Mouse (Mus musculus) brown adipose tissue, adult 24 weeks (tissue): Measurements from ENCODE around the gene Cdyl2. TPM values are rescaled to one million over a fixed set of nuclear protein-coding genes. Genes with fewer than 3 reads are reported as not detected.

Source experiments
- H3K27ac ChIP-seq: fragments of 200-500 bp; replicated peaks from 2 replicates; pipeline ENCODE4 v1.5.1; 2012; ENCODE audit warnings: low read depth, mild to moderate bottlenecking, low read length
- H3K4me1 ChIP-seq: fragments of 200-500 bp; 2 replicates; pipeline ENCODE4 v1.6.1; 2012; ENCODE audit warnings: low read length, mixed read lengths; ENCODE audit not compliant: control insufficient read depth, insufficient read depth, insufficient read length
- H3K4me3 ChIP-seq: fragments of 200-500 bp; 2 replicates; pipeline ENCODE4 v1.5.1; 2012; ENCODE audit warnings: low read depth, mild to moderate bottlenecking, low read length, moderate library complexity; ENCODE audit not compliant: insufficient read depth
- polyA plus RNA-seq: library from polyadenylated mRNA; stranded (reverse); fragments of >200 nt; gene quantifications from 2 replicates; pipeline ENCODE4 v1.2.4, GENCODE M21; 2012; ENCODE audit not compliant: missing spikeins, insufficient read depth, insufficient read length

Cdyl2 gene
- polyA plus RNA-seq, 1 experiment: 3.6 TPM

DNA sequence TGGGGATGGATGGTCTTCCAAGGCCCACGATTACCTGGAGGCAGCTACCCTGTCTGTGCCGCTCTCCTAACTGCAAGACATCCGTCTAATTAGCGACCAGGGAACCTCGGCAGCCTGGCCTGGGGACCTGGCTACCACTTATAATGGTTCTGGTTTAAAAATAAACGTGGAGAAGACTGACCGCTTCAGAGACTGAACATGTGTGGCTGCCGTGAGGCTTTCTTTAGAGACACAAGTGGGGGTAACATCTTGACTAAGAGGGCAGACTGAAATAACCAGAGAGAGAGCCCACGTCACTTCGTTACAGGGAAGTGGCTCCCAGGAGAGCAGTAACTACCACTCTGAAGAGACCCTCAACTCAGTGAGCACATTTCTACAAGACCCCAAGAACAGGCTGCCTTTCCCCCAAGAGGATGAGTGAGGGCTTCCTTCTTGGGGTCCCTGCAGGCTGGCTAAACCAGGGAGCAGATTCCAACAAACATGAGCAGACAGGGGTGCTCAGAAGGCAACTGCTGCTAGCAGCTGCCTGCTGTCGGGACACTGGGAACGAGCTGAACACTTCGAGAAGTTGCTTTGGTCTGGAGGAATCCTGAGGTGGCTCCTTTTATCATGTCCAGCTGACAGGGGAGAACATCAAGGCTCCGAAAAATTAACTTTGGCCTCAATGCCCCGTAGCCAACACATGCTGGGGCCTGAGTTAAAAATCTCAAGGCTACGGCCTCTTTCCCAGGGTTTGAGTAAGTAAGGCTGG lies 82.6 kb downstream of the Cdyl2 start:
- Histone ChIP-seq H3K4me3 (no peak overlapping the region), H3K4me1 (no peaks in the 10 kb centered on the region), H3K27ac (no peak overlapping the region)

- no peaks in the 10 kb centered on the region for H3K4me1 ChIP-seq
- H3K27ac ChIP-seq: no peak overlapping the region
- H3K4me3 ChIP-seq: no peak overlapping the region
Observed at GRCm38 (mm10) chr8:116645376-116645775, 87.4 kb downstream of the Cdyl2 start.

GRCm38 (mm10) chr8:116640925-116641324 lies 91.9 kb downstream of the Cdyl2 start:
- Histone ChIP-seq H3K4me3 (no peak overlapping the region), H3K27ac (no peak overlapping the region), H3K4me1 (no peaks in the 10 kb centered on the region)

DNA sequence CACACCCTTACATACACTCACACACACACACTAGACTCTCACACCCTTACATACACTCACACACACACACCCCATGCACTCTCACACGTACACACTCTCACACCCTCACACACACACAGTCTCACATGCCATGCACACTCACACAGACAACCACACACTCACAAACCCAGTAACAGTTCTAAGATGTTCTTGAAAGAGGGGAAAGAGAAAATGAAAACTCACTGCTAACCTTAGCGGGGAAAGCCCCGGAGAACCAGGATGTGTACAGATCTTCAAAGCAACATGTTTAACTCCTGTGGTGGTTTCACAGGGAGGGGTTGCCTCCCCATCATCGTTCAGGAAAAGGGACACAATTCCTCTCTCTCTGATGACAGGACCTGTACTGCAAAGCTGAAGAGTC lies 94.8 kb downstream of the Cdyl2 start:
- Histone ChIP-seq H3K4me3 (no peak overlapping the region), H3K27ac (no peak overlapping the region), H3K4me1 (no peaks in the 10 kb centered on the region)

GRCm38 (mm10) chr8:116637193-116637592 lies 95.6 kb downstream of the Cdyl2 start:
- Histone ChIP-seq H3K4me3 (no peak overlapping the region), H3K4me1 (no peaks in the 10 kb centered on the region), H3K27ac (no peak overlapping the region)

DNA sequence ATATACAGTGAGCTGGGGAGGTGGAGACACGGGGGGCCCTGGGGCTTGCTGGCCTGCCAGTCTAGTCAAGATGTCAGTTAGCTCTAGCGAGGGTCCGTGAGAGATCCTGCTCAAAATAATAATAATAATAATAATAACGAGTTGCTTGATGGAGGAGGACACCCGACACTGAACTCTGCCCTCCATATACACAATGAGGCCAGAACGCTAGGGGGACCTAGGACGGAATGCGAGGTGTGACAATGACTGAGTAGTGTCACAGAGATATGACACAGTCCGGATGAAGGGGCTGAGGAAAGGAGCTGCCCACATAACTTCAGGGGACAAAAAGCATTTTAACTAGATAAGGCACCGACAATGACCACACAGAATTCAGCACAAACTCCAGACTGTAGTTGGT lies 96.4 kb downstream of the Cdyl2 start:
- Histone ChIP-seq H3K4me1 (no peaks in the 10 kb centered on the region), H3K4me3 (no peak overlapping the region), H3K27ac (no peak overlapping the region)

DNA sequence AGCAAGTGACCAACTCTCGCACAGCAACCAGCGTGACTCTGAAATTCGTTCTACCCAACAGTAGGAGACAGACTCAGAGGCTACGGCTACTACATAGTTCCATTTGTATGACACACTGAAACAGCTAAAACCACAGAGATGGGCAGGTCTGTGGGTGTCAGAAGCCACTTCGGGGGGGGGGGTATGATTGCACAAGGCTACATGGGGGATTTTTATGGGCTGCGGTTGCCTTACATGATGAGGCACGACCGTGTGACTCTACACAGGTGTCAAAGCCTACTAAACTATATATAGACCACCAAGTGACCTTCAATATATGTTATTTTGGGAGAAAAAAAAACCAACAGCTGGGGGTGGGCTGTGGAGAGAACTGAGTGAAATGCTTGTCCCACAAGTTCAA lies 96.8 kb downstream of the Cdyl2 start:
- H3K4me3 ChIP-seq: no peak overlapping the region
- no peaks in the 10 kb centered on the region for H3K4me1 ChIP-seq
- H3K27ac ChIP-seq: no peak overlapping the region

- Histone ChIP-seq H3K27ac (no peak overlapping the region), H3K4me3 (no peak overlapping the region), H3K4me1 (no peaks in the 10 kb centered on the region; the same call in 1 of the 2 replicates)
Observed at GRCm38 (mm10) chr8:116635261-116635660, 97.5 kb downstream of the Cdyl2 start.

- peaks cover 4% of the 10 kb centered on the region for H3K4me1 ChIP-seq
- H3K4me3 ChIP-seq: no peak overlapping the region
- H3K27ac ChIP-seq: no peak overlapping the region
Observed at GRCm38 (mm10) chr8:116634436-116634835, 98.4 kb downstream of the Cdyl2 start.

- Histone ChIP-seq H3K4me1 (peaks cover 7% of the 10 kb centered on the region), H3K27ac (no peak overlapping the region), H3K4me3 (no peak overlapping the region)
Observed at GRCm38 (mm10) chr8:116633470-116634150, 99.2 kb downstream of the Cdyl2 start.

- no peak overlapping the region for H3K4me3 ChIP-seq
- H3K27ac ChIP-seq: no peak overlapping the region
- peaks cover 7% of the 10 kb centered on the region for H3K4me1 ChIP-seq
Observed at GRCm38 (mm10) chr8:116630066-116630465, 102.7 kb downstream of the Cdyl2 start.

GRCm38 (mm10) chr8:116628975-116629374 lies 103.8 kb downstream of the Cdyl2 start:
- no peak overlapping the region for H3K27ac ChIP-seq
- no peak overlapping the region for H3K4me3 ChIP-seq
- H3K4me1 ChIP-seq: peaks cover 7% of the 10 kb centered on the region

GRCm38 (mm10) chr8:116627854-116628479 lies 104.8 kb downstream of the Cdyl2 start:
- Histone ChIP-seq H3K4me3 (no peak overlapping the region), H3K4me1 (peaks cover 7% of the 10 kb centered on the region)

DNA sequence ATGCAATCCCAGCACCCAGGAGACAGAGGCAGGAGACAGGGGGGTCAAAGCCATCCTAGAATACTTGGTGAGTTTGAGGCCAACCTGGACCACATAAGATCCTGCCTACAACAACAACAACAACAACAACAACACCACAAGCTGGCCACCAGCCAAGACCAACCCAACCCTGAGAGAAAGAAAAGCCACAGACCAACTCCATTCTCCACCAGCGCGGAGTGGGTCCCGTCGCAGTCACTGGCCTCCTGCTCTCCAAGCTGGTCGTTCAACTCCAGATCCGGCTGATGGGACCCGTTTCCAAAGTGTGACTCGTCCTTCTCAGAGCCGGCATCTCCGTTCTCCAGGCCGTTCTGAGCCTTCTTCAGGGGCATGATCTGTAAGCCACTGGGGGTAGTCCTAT lies 109.2 kb downstream of the Cdyl2 start:
- H3K27ac ChIP-seq: no peak overlapping the region
- H3K4me3 ChIP-seq: no peak overlapping the region

More at GRCm38 (mm10) chr8:116627854-116628479, 104.8 kb downstream of the Cdyl2 start:
- no peak overlapping the region for H3K27ac ChIP-seq

GRCm38 (mm10) chr8:116622326-116622725 lies 110.5 kb downstream of the Cdyl2 start:
- no peaks in the 10 kb centered on the region for H3K4me1 ChIP-seq

More for the DNA sequence above, 109.2 kb downstream of the Cdyl2 start:
- H3K4me1 ChIP-seq: no peaks in the 10 kb centered on the region

More at GRCm38 (mm10) chr8:116622326-116622725, 110.5 kb downstream of the Cdyl2 start:
- no peak overlapping the region for H3K27ac ChIP-seq
- no peak overlapping the region for H3K4me3 ChIP-seq
